Mouse (Mus musculus) ES-E14 (cell line): ENCODE measurements around the gene Tprkb. TPM values are rescaled to one million over a fixed set of nuclear protein-coding genes. Genes with fewer than 3 reads are reported as not detected.

Source experiments
- DNase-seq: peaks from one replicate; pipeline ENCODE4 v3.0.0-alpha.2; 2013; ENCODE audit warnings: low read depth, low spot score
- H3K27ac ChIP-seq: 2 replicates; pipeline ENCODE4 v1.5.1; 2012; ENCODE audit warnings: low read depth, mild to moderate bottlenecking, low read length, moderate library complexity, mixed read lengths; ENCODE audit not compliant: poor library complexity, insufficient read depth, severe bottlenecking
- H3K36me3 ChIP-seq: 2 replicates; pipeline ENCODE4 v1.6.1; 2012; ENCODE audit warnings: mild to moderate bottlenecking, low read length, moderate library complexity, mixed read lengths; ENCODE audit not compliant: control insufficient read depth, poor library complexity, insufficient read depth, severe bottlenecking
- H3K4me1 ChIP-seq, 2 experiments: fragments of 150-350 bp in 1 of 2; sonication (generic) in 1 of 2; 2 replicates each; pipeline ENCODE4 v1.6.1; 2012; ENCODE audit warnings: low read length in 2 of 2, mild to moderate bottlenecking in 1 of 2, mixed read lengths in 1 of 2; ENCODE audit not compliant: control insufficient read depth in 2 of 2, insufficient read depth in 2 of 2, poor library complexity in 1 of 2
- H3K4me3 ChIP-seq, 2 experiments: fragments of 150-350 bp in 1 of 2; sonication (generic) in 1 of 2; 2 replicates each; pipeline ENCODE4 v1.5.1; 2012; ENCODE audit warnings: low read length in 2 of 2, low read depth in 1 of 2, mild to moderate bottlenecking in 1 of 2, mixed read lengths in 1 of 2; ENCODE audit not compliant: insufficient read depth in 1 of 2, poor library complexity in 1 of 2, severe bottlenecking in 1 of 2
- H3K9ac ChIP-seq: 2 replicates; pipeline ENCODE4 v1.6.1; 2012; ENCODE audit warnings: low read depth, mild to moderate bottlenecking, low read length, mixed read lengths; ENCODE audit not compliant: poor library complexity, insufficient read depth, severe bottlenecking
- H3K9me3 ChIP-seq: fragments of 150-350 bp; sonication (generic); 2 replicates; pipeline ENCODE4 v1.6.1; 2012; ENCODE audit warnings: low read depth, mild to moderate bottlenecking, low read length; ENCODE audit not compliant: control insufficient read depth, insufficient read depth
- CHD2 ChIP-seq: IDR thresholded peaks from 2 replicates; pipeline ENCODE4 v1.6.1; 2014; ENCODE audit warnings: mild to moderate bottlenecking, low read depth, low read length, inconsistent platforms
- HCFC1 ChIP-seq: IDR thresholded peaks from 2 replicates; pipeline ENCODE4 v1.6.1; 2012; ENCODE audit warnings: low read length, inconsistent platforms, borderline replicate concordance; ENCODE audit not compliant: insufficient read depth
- MAFK ChIP-seq: IDR thresholded peaks from 2 replicates; pipeline ENCODE4 v1.6.1; 2014; ENCODE audit warnings: mild to moderate bottlenecking, low read depth, low read length, inconsistent platforms; ENCODE audit not compliant: insufficient read depth
- ZC3H11A ChIP-seq: IDR thresholded peaks from 2 replicates; pipeline ENCODE4 v1.6.1; 2012; ENCODE audit warnings: low read depth, mild to moderate bottlenecking, inconsistent platforms, low read length, borderline replicate concordance
- ZNF384 ChIP-seq: IDR thresholded peaks from 2 replicates; pipeline ENCODE4 v1.6.1; 2012; ENCODE audit warnings: low read depth, low read length, inconsistent platforms
- in situ Hi-C, 2 experiments: fragments of 600-800 bp; cut with MboI; formaldehyde crosslinking; loops; one replicate each; pipeline ENCODE4 v1.15.1; 2025; ENCODE audit warnings: low sequenced_read_pairs in 2 of 2, inconsistent platforms in 1 of 2; ENCODE audit not compliant: unreplicated experiment in 2 of 2
- total RNA-seq: library from RNA; depleted of rRNA; stranded (reverse); fragments of 300-350 nt; gene quantifications from 2 replicates; pipeline ENCODE4 v1.2.3, GENCODE M21; 2012

Gene Tprkb
- total RNA-seq, 1 experiment: 25.3 TPM

GRCm38 (mm10) chr6:85938701-85939100 lies 27.0 kb downstream of the Tprkb start:
- peak overlapping the region; percentile 13; the same call in 1 of the 2 replicates for H3K27ac ChIP-seq
- H3K9ac ChIP-seq: no peak overlapping the region
- TF ChIP-seq ZNF384: no peak
- TF ChIP-seq ZC3H11A: no peak
- no peak for TF ChIP-seq CHD2
- in situ Hi-C loops: no loop called here
- no peaks in the 10 kb centered on the region for H3K36me3 ChIP-seq
- no peak for DNase-seq
- H3K4me3 ChIP-seq: no peak overlapping the region
- H3K9me3 ChIP-seq: no peaks in the 10 kb centered on the region
- 0 out of 4 replicates have a peak, but pooled peaks cover 0 to 1% of the 10 kb centered on the region in 2 experiments for H3K4me1 ChIP-seq

- no peak overlapping the region for H3K9ac ChIP-seq
- 0 out of 4 replicates have a peak, but pooled peaks cover 0 to 1% of the 10 kb centered on the region in 2 experiments for H3K4me1 ChIP-seq
- no peak overlapping the region for H3K27ac ChIP-seq
- no peak overlapping the region for H3K4me3 ChIP-seq
- DNase-seq: no peak
- in situ Hi-C loops: no loop called here
- no peak for TF ChIP-seq HCFC1
- no peak for TF ChIP-seq MAFK
- TF ChIP-seq ZNF384: no peak
- no peak for TF ChIP-seq CHD2
- no peak for TF ChIP-seq ZC3H11A
- no peaks in the 10 kb centered on the region for H3K9me3 ChIP-seq
- peaks cover 5% of the 10 kb centered on the region for H3K36me3 ChIP-seq
These were observed 30.8 kb downstream of the Tprkb start for GRCm38 (mm10) chr6:85942469-85942868.

- TF ChIP-seq CHD2 (no peak), ZNF384 (no peak), ZC3H11A (no peak), HCFC1 (no peak), MAFK (no peak)
- Histone ChIP-seq H3K4me1 (no peaks in the 10 kb centered on the region), H3K9me3 (no peaks in the 10 kb centered on the region), H3K36me3 (peaks cover 30% of the 10 kb centered on the region), H3K9ac (peak overlapping the region; percentile 5; the same call in 1 of the 2 replicates), H3K4me3 (no peak overlapping the region), H3K27ac (no peak overlapping the region)
- no peak for DNase-seq
- in situ Hi-C loops: no loop called here
These were observed 36.9 kb downstream of the Tprkb start for GRCm38 (mm10) chr6:85948549-85948948.

- 0 out of 4 replicates have a peak, but pooled peaks cover 0 to 2% of the 10 kb centered on the region in 2 experiments for H3K4me1 ChIP-seq
- DNase-seq: no peak
- H3K4me3 ChIP-seq: no peak overlapping the region
- H3K9me3 ChIP-seq: no peaks in the 10 kb centered on the region
- in situ Hi-C loops: no loop called here
- no peak overlapping the region for H3K27ac ChIP-seq
- peaks cover 18% of the 10 kb centered on the region for H3K36me3 ChIP-seq
- H3K9ac ChIP-seq: no peak overlapping the region
- TF ChIP-seq ZC3H11A (no peak), MAFK (no peak), HCFC1 (no peak), ZNF384 (no peak), CHD2 (no peak)
These were observed 45.9 kb downstream of the Tprkb start for GRCm38 (mm10) chr6:85957581-85957980.
